ENCODE assay signal across 9 mouse cellular contexts in genomic region chr13:102874465-102875143, GRCm38 (mm10).
DNase-seq lines count a peak whose midpoint lies in the region; ATAC-seq and TF ChIP-seq lines count a peak whose summit lies in the region.
"Had no signal": no experiment of that assay in that cellular context is flagged by ENCODE, and none has a peak within 500 bp of the region (broad histone marks: within the 10 kb centered on the region; RNA-seq: fewer than 3 reads in every experiment).

No protein-coding gene starts in this region.

- DNase-seq in frontal cortex, postnatal 14 days (ENCODE audit: low spot score in 2 of 2) = no peak
- DNase-seq in midbrain, postnatal 0 days (ENCODE audit: low spot score) = peak; percentile 11
- no peak for DNase-seq in cerebellum, adult 9-10 months

- 42% methylated on average over 14 of the region's 14 CpGs for WGBS in forebrain, embryonic 16.5 days
- WGBS in hindbrain, embryonic 13.5 days = 57% methylated on average over 14 of the region's 14 CpGs
- 61% methylated on average over 14 of the region's 14 CpGs for WGBS in midbrain, postnatal 0 days
- 85% methylated on average over 14 of the region's 14 CpGs for WGBS in intestine, postnatal 0 days

- no peaks in the 10 kb centered on the region for H3K27me3 ChIP-seq in E14TG2a.4 (ENCODE audit: insufficient read depth, low read length)
- no peaks in the 10 kb centered on the region for H3K27me3 ChIP-seq in forebrain, embryonic 16.5 days (replicated peaks; ENCODE audit: control insufficient read depth, insufficient read depth, low read length)
- no peaks in the 10 kb centered on the region for H3K27me3 ChIP-seq in hindbrain, embryonic 13.5 days
- H3K27me3 ChIP-seq in midbrain, postnatal 0 days (ENCODE audit: insufficient read depth, low read length) = no peaks in the 10 kb centered on the region
- no peaks in the 10 kb centered on the region for H3K27me3 ChIP-seq in intestine, postnatal 0 days (replicated peaks; ENCODE audit: control insufficient read depth, insufficient read depth, low read length)
- H3K27me3 ChIP-seq: megakaryocyte, embryonic 14.5 days had no signal

- H3K9ac ChIP-seq in forebrain, embryonic 16.5 days (replicated peaks; ENCODE audit: low read depth, low read length) = no peak overlapping the region
- no peak overlapping the region for H3K9ac ChIP-seq in hindbrain, embryonic 13.5 days
- no peak overlapping the region for H3K9ac ChIP-seq in midbrain, postnatal 0 days (replicated peaks; ENCODE audit: low read length, poor library complexity, severe bottlenecking)
- H3K9ac ChIP-seq in intestine, postnatal 0 days (ENCODE audit: low read depth, low read length) = no peak overlapping the region

- no peak for TF ChIP-seq CTCF in E14TG2a.4 (conservative IDR thresholded peaks at IDR 0.05; ENCODE audit: low read length)
- no peak for TF ChIP-seq CTCF in midbrain, postnatal 0 days (IDR thresholded peaks at IDR 0.05)
- TF ChIP-seq CTCF in intestine, postnatal 0 days (IDR thresholded peaks at IDR 0.05; ENCODE audit: low read depth) = no peak

- ATAC-seq in frontal cortex, adult (ENCODE audit: low TSS enrichment) = peak; percentile 45
- peak; percentile 65 for ATAC-seq in forebrain, embryonic 16.5 days
- peak; percentile 69 for ATAC-seq in hindbrain, embryonic 13.5 days (ENCODE audit: low FRiP score)
- ATAC-seq in midbrain, postnatal 0 days (ENCODE audit: low FRiP score) = no peak
- ATAC-seq in intestine, postnatal 0 days = no peak

- H3K9me3 ChIP-seq in E14TG2a.4 (ENCODE audit: low read length) = no peaks in the 10 kb centered on the region
- no peaks in the 10 kb centered on the region for H3K9me3 ChIP-seq in forebrain, embryonic 16.5 days (ENCODE audit: control insufficient read depth, low read length)
- no peaks in the 10 kb centered on the region for H3K9me3 ChIP-seq in hindbrain, embryonic 13.5 days
- no peaks in the 10 kb centered on the region for H3K9me3 ChIP-seq in midbrain, postnatal 0 days (ENCODE audit: low read length)
- no peaks in the 10 kb centered on the region for H3K9me3 ChIP-seq in intestine, postnatal 0 days (ENCODE audit: control insufficient read depth)
- H3K9me3 ChIP-seq: megakaryocyte, embryonic 14.5 days had no signal

- H3K4me3 ChIP-seq in E14TG2a.4 (replicated peaks; ENCODE audit: low read length) = 0 out of 2 replicates have a peak overlapping the region, but pooled peaks have one; percentile 32
- H3K4me3 ChIP-seq in forebrain, embryonic 16.5 days (replicated peaks; ENCODE audit: low read length) = no peak overlapping the region
- no peak overlapping the region for H3K4me3 ChIP-seq in hindbrain, embryonic 13.5 days
- H3K4me3 ChIP-seq in midbrain, postnatal 0 days (ENCODE audit: low read depth, low read length) = no peak overlapping the region
- H3K4me3 ChIP-seq in intestine, postnatal 0 days (ENCODE audit: low read depth, low read length) = no peak overlapping the region
- H3K4me3 ChIP-seq: megakaryocyte, embryonic 14.5 days had no signal

- H3K4me2 ChIP-seq in forebrain, embryonic 16.5 days (ENCODE audit: low read length) = no peak overlapping the region; the same call in 1 of the 2 replicates
- no peak overlapping the region for H3K4me2 ChIP-seq in hindbrain, embryonic 13.5 days
- H3K4me2 ChIP-seq in midbrain, postnatal 0 days (ENCODE audit: low read depth, low read length, poor library complexity, severe bottlenecking) = no peak overlapping the region
- H3K4me2 ChIP-seq in intestine, postnatal 0 days (replicated peaks; ENCODE audit: low read depth) = no peak overlapping the region

- H3K4me1 ChIP-seq in E14TG2a.4 (replicated peaks; ENCODE audit: low read depth, low read length) = peaks cover 67% of the 10 kb centered on the region
- H3K4me1 ChIP-seq in forebrain, embryonic 16.5 days (replicated peaks; ENCODE audit: control insufficient read depth, insufficient read depth, low read length) = peaks cover 18% of the 10 kb centered on the region
- peaks cover 25% of the 10 kb centered on the region for H3K4me1 ChIP-seq in hindbrain, embryonic 13.5 days (replicated peaks)
- no peaks in the 10 kb centered on the region for H3K4me1 ChIP-seq in midbrain, postnatal 0 days (ENCODE audit: insufficient read depth, low read length)
- no peaks in the 10 kb centered on the region for H3K4me1 ChIP-seq in intestine, postnatal 0 days (replicated peaks; ENCODE audit: control insufficient read depth, insufficient read depth, low read length)

- no peaks in the 10 kb centered on the region for H3K36me3 ChIP-seq in E14TG2a.4 (ENCODE audit: insufficient read depth, low read length)
- no peaks in the 10 kb centered on the region for H3K36me3 ChIP-seq in forebrain, embryonic 16.5 days (ENCODE audit: control insufficient read depth, insufficient read depth)
- no peaks in the 10 kb centered on the region for H3K36me3 ChIP-seq in hindbrain, embryonic 13.5 days
- no peaks in the 10 kb centered on the region for H3K36me3 ChIP-seq in midbrain, postnatal 0 days (ENCODE audit: insufficient read depth, low read length)
- no peaks in the 10 kb centered on the region for H3K36me3 ChIP-seq in intestine, postnatal 0 days (ENCODE audit: control insufficient read depth, insufficient read depth)

- H3K27ac ChIP-seq in forebrain, embryonic 16.5 days (ENCODE audit: low read length) = peak overlapping the region; percentile 56
- H3K27ac ChIP-seq in hindbrain, embryonic 13.5 days = no peak overlapping the region
- no peak overlapping the region for H3K27ac ChIP-seq in midbrain, postnatal 0 days (ENCODE audit: low read depth, low read length)
- H3K27ac ChIP-seq in intestine, postnatal 0 days (ENCODE audit: low read depth, low read length) = no peak overlapping the region

Comparison
In these comparisons a context has a peak if more than half of its experiments do, and no peak if none do; other contexts are left out.
1. ATAC-seq: peak in frontal cortex, adult (single experiment), forebrain, embryonic 16.5 days (single experiment) and hindbrain, embryonic 13.5 days (single experiment); none in midbrain, postnatal 0 days (single experiment) and intestine, postnatal 0 days (single experiment).